Mouse (Mus musculus) ES-Bruce4 (cell line): ENCODE data around the gene Trir.

ENCODE experiments used
- CTCF ChIP-seq: IDR thresholded peaks from one replicate; pipeline ENCODE4 v1.8.1; 2011; ENCODE audit warnings: low read depth, low read length
- EP300 ChIP-seq: IDR thresholded peaks from 2 replicates; pipeline ENCODE4 v1.6.1; 2011; ENCODE audit warnings: low read depth, low read length; ENCODE audit not compliant: insufficient read depth
- POLR2A ChIP-seq: IDR thresholded peaks from one replicate; pipeline ENCODE4 v1.8.1; 2011; ENCODE audit warnings: low read length; ENCODE audit not compliant: insufficient read depth

DNA sequence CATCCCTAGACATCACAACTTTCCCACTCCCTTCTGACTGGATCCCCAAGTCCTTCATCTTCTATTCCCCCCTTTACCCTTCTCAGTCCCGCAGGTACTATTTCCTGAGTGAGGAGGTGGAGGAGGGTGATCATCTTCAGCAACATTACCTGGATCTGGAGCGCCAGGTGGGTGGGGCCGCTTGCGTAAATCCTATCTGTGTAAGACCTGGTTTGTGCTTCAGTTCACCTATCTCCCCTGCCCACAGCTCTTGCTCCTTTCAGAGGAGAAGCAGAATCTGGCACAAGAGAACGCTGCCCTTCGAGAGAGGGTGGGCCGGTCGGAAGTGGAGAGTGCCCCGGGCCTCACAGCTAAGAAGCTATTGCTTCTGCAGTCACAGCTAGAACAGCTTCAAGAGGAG is 32.2 kb upstream of the Trir start:
- no peak for TF ChIP-seq CTCF
- TF ChIP-seq POLR2A, result no peak
- no peak for TF ChIP-seq EP300
